Mouse (Mus musculus): ENCODE data around the gene Zfp385a. TPM values are rescaled to one million over a fixed set of nuclear protein-coding genes. Genes with fewer than 3 reads are reported as not detected.

The Zfp385a gene
- total RNA-seq, 2 experiments from 2014 or later: 8.0 to 13.0 TPM

DNA sequence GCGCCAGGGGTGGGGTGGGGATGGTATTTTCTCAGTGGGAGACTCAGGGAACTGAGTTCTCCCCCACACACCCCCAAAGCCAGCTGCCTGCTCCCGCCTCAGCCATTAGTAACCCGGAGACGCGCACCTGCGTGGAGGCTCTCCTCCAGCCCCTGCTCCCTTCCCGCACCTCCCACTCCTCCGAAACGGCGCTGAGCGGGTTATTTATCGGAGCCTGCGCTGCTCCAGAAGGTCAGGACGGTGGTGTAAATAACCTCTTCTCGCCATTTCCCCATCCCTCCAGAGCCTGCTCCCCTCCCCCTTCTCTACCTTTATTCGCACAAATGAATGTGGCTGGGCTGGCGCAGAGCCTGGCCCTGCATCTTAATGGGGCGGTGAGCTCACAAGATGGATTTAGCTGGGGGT, 39.8 kb downstream of the Zfp385a start:
- Histone ChIP-seq H3K27ac (peak overlapping the region; percentile 58; the same call in 1 of the 2 replicates), H3K4me3 (no peak overlapping the region; the same call in 1 of the 2 replicates)
- no peak for TF ChIP-seq CTCF (IDR thresholded peaks at IDR 0.05)
- intact Hi-C loops (cut with DNase I): no loop called here
- DNase-seq: no peak

- TF ChIP-seq CTCF (IDR thresholded peaks at IDR 0.05): no peak
- Histone ChIP-seq H3K4me3 (no peak overlapping the region), H3K27ac (no peak overlapping the region)
- no peak for DNase-seq
- intact Hi-C loops (cut with DNase I): no loop called here
These were observed 40.2 kb downstream of the Zfp385a start for GRCm38 (mm10) chr15:103299644-103300043.

DNA sequence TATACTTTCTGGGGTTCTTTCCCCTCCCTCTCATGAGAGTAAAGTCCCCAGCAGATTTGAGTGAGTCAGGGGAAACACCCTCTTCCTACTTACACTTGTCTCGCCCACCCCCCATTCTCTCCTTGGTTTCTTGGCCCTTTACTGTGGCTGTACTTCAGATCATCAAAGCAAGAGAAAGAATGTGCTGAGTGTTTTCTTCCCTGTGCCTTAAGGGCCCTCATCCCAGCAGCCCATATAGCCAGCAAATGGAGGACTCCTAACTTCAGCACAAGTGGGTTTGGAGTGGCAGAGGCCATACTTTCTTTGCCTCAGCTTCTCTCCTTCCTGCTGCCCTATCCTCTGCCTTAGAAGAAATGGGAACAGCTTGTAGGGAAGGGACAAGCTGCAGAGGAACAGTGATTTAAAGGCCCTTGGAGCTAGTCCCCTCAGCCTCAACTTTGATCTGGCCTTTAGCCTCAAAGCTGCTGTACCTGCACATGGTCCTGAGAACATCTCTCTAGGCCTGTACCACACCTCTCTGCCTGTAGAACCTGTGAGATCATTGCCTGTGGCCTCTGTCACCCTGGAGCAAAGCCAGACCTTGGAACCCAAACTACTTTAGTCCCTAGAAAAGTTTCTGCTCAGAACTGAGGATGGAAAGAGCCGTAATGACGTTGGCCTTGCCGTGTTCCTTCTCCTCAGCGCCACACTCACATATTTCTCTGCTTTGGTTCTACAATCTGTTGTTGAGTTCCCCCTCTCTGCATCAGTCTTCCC, 40.9 kb downstream of the Zfp385a start:
- intact Hi-C loops (cut with DNase I): no loop called here
- DNase-seq: no peak
- no peak for TF ChIP-seq CTCF (IDR thresholded peaks at IDR 0.05)
- Histone ChIP-seq H3K4me3 (no peak overlapping the region), H3K27ac (no peak overlapping the region)

DNA sequence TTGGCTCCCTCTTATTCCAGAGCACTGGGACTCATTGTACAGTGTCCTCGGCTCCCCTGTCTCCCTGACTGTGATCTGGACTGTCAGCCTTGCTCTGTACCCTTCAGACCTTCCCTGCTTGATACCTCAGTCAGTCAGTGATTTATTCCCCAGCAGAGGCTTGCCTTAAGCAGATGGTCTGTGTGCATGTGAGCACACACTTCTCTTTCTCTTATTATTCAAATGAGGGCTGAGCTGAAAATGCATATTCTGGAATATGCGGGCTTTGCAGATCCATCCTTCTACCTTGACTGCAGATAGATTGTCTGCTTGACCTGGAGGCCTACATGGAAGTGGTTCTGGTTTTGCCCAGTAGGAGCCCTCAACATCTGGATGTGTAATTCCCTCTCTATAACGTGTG, 41.9 kb downstream of the Zfp385a start:
- no peak overlapping the region for H3K4me3 ChIP-seq
- no peak overlapping the region for H3K27ac ChIP-seq
- intact Hi-C loops (cut with DNase I): no loop called here
- DNase-seq: no peak
- TF ChIP-seq CTCF (IDR thresholded peaks at IDR 0.05): no peak

- intact Hi-C loops (cut with DNase I): no loop called here
- TF ChIP-seq CTCF (IDR thresholded peaks at IDR 0.05): no peak
- no peak overlapping the region for H3K27ac ChIP-seq
- DNase-seq: no peak
- H3K4me3 ChIP-seq: no peak overlapping the region
These were observed 42.6 kb downstream of the Zfp385a start for GRCm38 (mm10) chr15:103297313-103297712.

DNA sequence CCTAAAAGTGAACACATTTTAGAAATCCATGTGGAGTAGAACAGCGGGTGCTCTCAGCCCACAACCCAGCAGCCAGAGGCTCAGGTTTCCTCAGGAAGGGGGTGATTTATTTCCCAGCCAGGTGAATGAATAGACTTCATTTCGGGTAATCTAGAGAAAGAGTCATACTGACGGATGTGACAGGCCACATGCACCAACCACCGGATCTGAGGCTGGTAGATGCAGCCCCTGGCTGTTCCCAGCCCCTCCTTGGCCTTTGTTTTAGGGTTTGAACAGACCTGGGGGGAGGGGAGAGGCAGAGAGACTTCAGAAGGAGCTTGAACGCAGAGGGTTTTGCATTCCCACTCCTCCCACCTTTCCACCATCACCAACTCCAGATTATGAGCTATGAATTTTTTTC, 44.0 kb downstream of the Zfp385a start:
- H3K27ac ChIP-seq: no peak overlapping the region
- no peak for TF ChIP-seq CTCF (IDR thresholded peaks at IDR 0.05)
- intact Hi-C loops (cut with DNase I): no loop called here
- H3K4me3 ChIP-seq: no peak overlapping the region
- DNase-seq: no peak

GRCm38 (mm10) chr15:103294649-103295048, 45.2 kb downstream of the Zfp385a start:
- intact Hi-C loops (cut with DNase I): no loop called here
- Histone ChIP-seq H3K4me3 (no peak overlapping the region), H3K27ac (no peak overlapping the region)
- no peak for TF ChIP-seq CTCF (IDR thresholded peaks at IDR 0.05)
- DNase-seq: no peak

DNA sequence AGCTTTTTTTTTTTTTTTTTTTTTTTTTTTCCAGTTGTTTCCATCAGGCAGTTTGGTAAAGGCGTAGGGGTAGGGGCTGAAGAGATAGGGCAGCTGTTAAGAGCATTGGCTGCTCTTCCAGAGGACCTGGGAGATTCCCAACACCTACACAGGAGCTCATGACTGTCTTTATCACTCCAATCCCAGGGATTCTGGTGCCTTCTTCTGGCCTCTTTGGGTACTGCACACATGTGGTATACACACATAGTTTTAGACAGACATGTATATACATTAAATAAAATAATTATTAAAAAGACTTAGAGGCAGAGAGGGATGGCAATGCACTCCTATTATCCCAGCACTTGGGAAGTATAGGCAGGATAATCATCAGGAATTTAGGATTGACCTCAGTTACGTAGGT, 46.5 kb downstream of the Zfp385a start:
- no peak for DNase-seq
- no peak overlapping the region for H3K27ac ChIP-seq
- intact Hi-C loops (cut with DNase I): no loop called here
- TF ChIP-seq CTCF (IDR thresholded peaks at IDR 0.05): no peak; the same call in 1 of the 2 replicates
- H3K4me3 ChIP-seq: no peak overlapping the region

GRCm38 (mm10) chr15:103292673-103293345, 47.1 kb downstream of the Zfp385a start:
- Histone ChIP-seq H3K27ac (0 out of 2 replicates have a peak overlapping the region, but pooled peaks have one; percentile 17), H3K4me3 (no peak overlapping the region)
- intact Hi-C loops (cut with DNase I): no loop called here
- no peak for DNase-seq
- no peak for TF ChIP-seq CTCF (IDR thresholded peaks at IDR 0.05)

- intact Hi-C loops (cut with DNase I): no loop called here
- DNase-seq: no peak
- Histone ChIP-seq H3K4me3 (no peak overlapping the region), H3K27ac (no peak overlapping the region)
- TF ChIP-seq CTCF (IDR thresholded peaks at IDR 0.05): no peak
These were observed 49.0 kb downstream of the Zfp385a start for GRCm38 (mm10) chr15:103290843-103291242.

- no peak for DNase-seq
- intact Hi-C loops (cut with DNase I): no loop called here
- no peak overlapping the region for H3K4me3 ChIP-seq
- no peak overlapping the region for H3K27ac ChIP-seq
- TF ChIP-seq CTCF (IDR thresholded peaks at IDR 0.05): no peak
These were observed 49.5 kb downstream of the Zfp385a start for GRCm38 (mm10) chr15:103290417-103290816.

- H3K4me3 ChIP-seq: no peak overlapping the region
- TF ChIP-seq CTCF (IDR thresholded peaks at IDR 0.05): no peak
- H3K27ac ChIP-seq: peak overlapping the region; percentile 43; the same call in 1 of the 2 replicates
- no peak for DNase-seq
- intact Hi-C loops (cut with DNase I): no loop called here
These were observed 50.3 kb downstream of the Zfp385a start for GRCm38 (mm10) chr15:103289600-103289999.

DNA sequence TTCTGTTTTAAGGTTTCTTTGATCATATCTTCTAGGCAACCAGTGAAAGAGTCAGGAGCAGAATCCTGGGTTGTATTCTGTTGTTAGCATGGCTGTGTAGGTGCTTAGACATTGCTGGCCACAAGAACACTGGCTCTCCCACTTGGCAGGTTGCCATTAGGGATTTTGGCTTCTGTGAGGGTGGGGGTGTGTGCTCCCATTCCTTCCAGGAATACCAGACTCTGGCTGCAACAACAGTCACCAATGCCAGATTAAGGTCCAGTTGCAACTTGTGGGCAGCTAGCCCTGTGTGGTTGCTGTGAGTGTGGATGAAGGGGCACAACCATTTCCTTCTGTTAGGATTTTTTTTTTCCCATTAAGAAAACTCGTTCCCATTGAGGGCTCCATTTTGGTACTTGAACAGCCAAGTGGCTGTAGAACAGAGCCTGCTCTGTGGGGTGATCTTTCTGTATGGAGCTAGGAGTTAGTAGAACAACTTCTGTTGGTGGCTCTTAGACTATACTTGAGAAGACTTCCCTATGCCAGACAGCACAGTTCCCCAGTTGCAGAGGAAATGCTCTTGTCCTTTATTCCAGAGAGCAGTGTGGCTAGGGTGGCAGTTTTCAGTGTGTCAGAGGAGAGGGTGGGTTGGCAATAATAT, 54.0 kb downstream of the Zfp385a start:
- H3K27ac ChIP-seq: no peak overlapping the region
- H3K4me3 ChIP-seq: no peak overlapping the region
- intact Hi-C loops (cut with DNase I): no loop called here
- no peak for TF ChIP-seq CTCF (IDR thresholded peaks at IDR 0.05)
- DNase-seq: peak; percentile 67
